Mouse (Mus musculus) kidney, adult 2 months (tissue): ENCODE measurements around the gene Skint5.

ENCODE experiments used
- CTCF ChIP-seq: fragments of 200-500 bp; conservative IDR thresholded peaks from 2 replicates; pipeline ENCODE4 v1.5.1; 2011; ENCODE audit warnings: low read depth, mild to moderate bottlenecking, control low read depth, low read length, moderate library complexity, mixed read lengths; ENCODE audit not compliant: insufficient read depth, insufficient read length
- POLR2A ChIP-seq: fragments of 200-500 bp; IDR thresholded peaks from one replicate; pipeline ENCODE4 v1.6.1; 2011; ENCODE audit warnings: low read depth, low read length, control low read depth

DNA sequence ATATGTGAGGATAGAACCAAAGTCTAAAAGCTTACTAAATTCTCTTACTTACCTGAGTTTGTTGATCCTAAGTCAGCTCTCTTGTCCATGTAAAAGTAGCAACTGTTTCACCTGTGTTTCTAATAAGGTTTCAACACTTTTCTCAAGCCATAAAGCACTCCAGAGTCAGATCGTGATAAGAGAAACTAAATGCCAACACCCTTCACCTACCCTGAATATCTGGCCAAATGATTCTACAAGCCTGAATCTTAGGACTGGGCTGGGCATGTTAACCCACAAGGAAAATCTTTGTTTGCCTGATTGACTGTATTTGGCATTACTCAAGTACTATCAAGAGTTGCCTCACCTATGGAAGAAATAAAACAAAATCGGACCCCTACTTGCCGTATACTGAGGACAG, at the start of gene Skint5:
- TF ChIP-seq CTCF (no peak), POLR2A (no peak)
